Mouse (Mus musculus) MEL (cell line): ENCODE measurements at regions not wholly inside any gene's neighbourhood (a gene's known extent, or its start where the extent isn't known, plus 50 kb on each side); places are given as distances from the start of the nearest gene placed in this dataset.

Source experiments
- ETS1 ChIP-seq: IDR thresholded peaks from 2 replicates; pipeline ENCODE4 v1.6.1; 2012; ENCODE audit warnings: low read depth, mild to moderate bottlenecking, inconsistent platforms, low read length, improper control_type of control experiment, moderate library complexity
- POLR2A ChIP-seq, 2 experiments: IDR thresholded peaks; 2 replicates each; pipeline ENCODE4 v1.6.1; 2011 to 2012; ENCODE audit warnings: low read length in 2 of 2, mild to moderate bottlenecking in 2 of 2, control low read depth in 1 of 2, improper control_type of control experiment in 1 of 2, low read depth in 1 of 2, moderate library complexity in 1 of 2; ENCODE audit not compliant: control insufficient read depth in 1 of 2, insufficient read depth in 1 of 2, poor library complexity in 1 of 2

DNA sequence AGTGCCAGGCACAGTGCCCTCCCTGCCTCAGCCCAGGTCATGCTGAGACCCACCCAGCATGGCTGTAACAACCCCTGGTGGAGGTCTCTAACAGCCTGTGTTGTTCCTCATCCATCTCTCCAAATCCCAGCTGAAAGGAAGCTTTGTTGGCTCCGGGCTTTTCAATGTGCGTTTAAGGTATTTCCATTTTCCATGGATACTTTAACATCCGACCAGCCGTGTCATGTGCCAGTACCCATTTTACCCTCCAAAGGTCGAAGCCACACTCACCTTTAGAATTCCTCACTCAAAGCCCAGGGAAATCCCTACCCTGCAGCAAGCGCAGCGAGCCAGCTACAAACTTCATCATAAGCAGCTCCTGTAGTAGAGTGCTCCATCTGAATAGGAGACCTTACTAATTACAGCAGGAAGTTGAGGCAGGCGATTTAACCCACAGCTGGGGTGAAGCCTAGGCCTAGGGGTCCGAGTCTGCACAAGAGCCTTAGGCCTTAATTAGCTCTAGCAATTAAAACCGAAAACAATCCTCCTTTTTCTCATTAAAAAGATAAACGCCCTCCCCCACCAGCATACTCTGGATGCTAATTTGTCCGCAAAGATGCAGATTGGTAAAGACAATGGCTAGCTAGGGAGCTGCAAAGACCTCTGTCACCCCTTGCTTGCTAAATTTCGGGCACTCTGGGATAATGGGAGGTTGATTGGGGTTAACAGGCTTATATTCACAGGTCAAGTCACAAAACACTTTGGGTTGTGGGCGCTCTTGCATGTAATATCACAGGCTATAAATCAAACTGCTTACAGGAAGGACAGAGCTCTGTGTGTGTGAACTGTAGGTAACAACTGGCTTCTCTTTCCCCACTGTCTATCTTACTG, 171.2 kb downstream of the Pmp22 start:
- TF ChIP-seq POLR2A (IDR thresholded peaks at IDR 0.05; ENCODE audit: control insufficient read depth in 1 of 2, insufficient read depth in 1 of 2, low read depth in 1 of 2, low read length in 2 of 2, poor library complexity in 1 of 2) (no peak), ETS1 (no peak)
